Mouse (Mus musculus) CH12.LX (cell line): Measurements from ENCODE around the gene Clcn2. TPM values are rescaled to one million over a fixed set of nuclear protein-coding genes. Genes with fewer than 3 reads are reported as not detected.

Source experiments
- DNase-seq: peaks from one replicate; pipeline ENCODE4 v3.0.0-alpha.2; 2013; ENCODE audit errors: extremely low read depth
- H3K27ac ChIP-seq: 2 replicates; pipeline ENCODE4 v1.5.1; 2012; ENCODE audit warnings: low read depth, mild to moderate bottlenecking, control low read depth, moderate library complexity; ENCODE audit not compliant: insufficient read depth
- H3K27me3 ChIP-seq: replicated peaks from 2 replicates; pipeline ENCODE3; 2012; ENCODE audit warnings: inconsistent platforms
- H3K36me3 ChIP-seq, 2 experiments: replicated peaks in 1 of 2; 2 replicates each; pipeline versions ENCODE3 to v1.6.1; 2012; ENCODE audit warnings: inconsistent platforms in 1 of 2, low read length in 1 of 2, mild to moderate bottlenecking in 1 of 2, mixed read lengths in 1 of 2, moderate library complexity in 1 of 2; ENCODE audit not compliant: control insufficient read depth in 1 of 2, insufficient read depth in 1 of 2
- H3K4me1 ChIP-seq, 2 experiments: 2 replicates each; pipeline ENCODE4 v1.6.1; 2012; ENCODE audit warnings: inconsistent platforms in 1 of 2, moderate library complexity in 1 of 2; ENCODE audit not compliant: insufficient read depth in 2 of 2, control insufficient read depth in 1 of 2
- H3K4me2 ChIP-seq: 2 replicates; pipeline ENCODE4 v1.6.1; 2012; ENCODE audit warnings: low read depth, mild to moderate bottlenecking, control low read depth; ENCODE audit not compliant: poor library complexity, insufficient read depth, severe bottlenecking
- H3K4me3 ChIP-seq, 3 experiments: fragments of 150-350 bp in 1 of 3; sonication (generic) in 1 of 3; replicated peaks in 1 of 3; 2 replicates each; pipeline versions ENCODE3 to v1.5.1; 2011 to 2012; ENCODE audit warnings: low read depth in 2 of 3, low read length in 2 of 3, mild to moderate bottlenecking in 2 of 3, moderate library complexity in 2 of 3, control low read depth in 1 of 3, improper control_type of control experiment in 1 of 3, inconsistent platforms in 1 of 3, mixed read lengths in 1 of 3; ENCODE audit not compliant: poor library complexity in 1 of 3
- H3K79me2 ChIP-seq: replicated peaks from 2 replicates; pipeline ENCODE4 v1.6.1; 2012; ENCODE audit warnings: mild to moderate bottlenecking, moderate library complexity; ENCODE audit not compliant: control insufficient read depth, poor library complexity, insufficient read depth, severe bottlenecking; ENCODE audit errors: extremely low read depth
- H3K9ac ChIP-seq: 2 replicates; pipeline ENCODE4 v1.6.1; 2012; ENCODE audit warnings: low read depth, mild to moderate bottlenecking, control low read depth, moderate library complexity; ENCODE audit not compliant: insufficient read depth
- H3K9me3 ChIP-seq: replicated peaks from 2 replicates; pipeline ENCODE3; 2012; ENCODE audit warnings: low read length, inconsistent platforms, mixed read lengths
- BHLHE40 ChIP-seq: IDR thresholded peaks from 2 replicates; pipeline ENCODE4 v1.6.1; 2011; ENCODE audit warnings: mild to moderate bottlenecking, low read depth, low read length, improper control_type of control experiment
- CHD1 ChIP-seq: IDR thresholded peaks from 2 replicates; pipeline ENCODE4 v1.6.1; 2012; ENCODE audit warnings: low read depth, low read length, improper control_type of control experiment, inconsistent platforms
- CTCF ChIP-seq, 2 experiments: IDR thresholded peaks in 1 of 2; conservative IDR thresholded peaks in 1 of 2; 2 replicates each; pipeline ENCODE4 v1.5.1; 2011 to 2012; ENCODE audit warnings: low read depth in 2 of 2, low read length in 2 of 2, improper control_type of control experiment in 1 of 2, inconsistent platforms in 1 of 2, mild to moderate bottlenecking in 1 of 2, moderate library complexity in 1 of 2
- E2F4 ChIP-seq: IDR thresholded peaks from 2 replicates; pipeline ENCODE4 v1.6.1; 2011; ENCODE audit warnings: low read depth, low read length, improper control_type of control experiment; ENCODE audit not compliant: insufficient replicate concordance
- EP300 ChIP-seq: IDR thresholded peaks from 2 replicates; pipeline ENCODE4 v1.6.1; 2011; ENCODE audit warnings: low read length, improper control_type of control experiment
- ETS1 ChIP-seq: conservative IDR thresholded peaks from 2 replicates; pipeline ENCODE4 v1.6.1; 2012; ENCODE audit warnings: low read depth, mild to moderate bottlenecking, inconsistent platforms, low read length, improper control_type of control experiment, moderate library complexity
- HCFC1 ChIP-seq: IDR thresholded peaks from 2 replicates; pipeline ENCODE4 v1.6.1; 2012; ENCODE audit warnings: low read depth, mild to moderate bottlenecking, inconsistent platforms, low read length, improper control_type of control experiment
- IRF4 ChIP-seq: IDR thresholded peaks from 2 replicates; pipeline ENCODE4 v1.6.1; 2014; ENCODE audit warnings: low read depth, mild to moderate bottlenecking, inconsistent platforms, low read length, improper control_type of control experiment
- JUN ChIP-seq: IDR thresholded peaks from 2 replicates; pipeline ENCODE4 v1.6.1; 2011; ENCODE audit warnings: low read depth, mild to moderate bottlenecking, low read length, improper control_type of control experiment, moderate library complexity; ENCODE audit not compliant: insufficient read depth
- MAFK ChIP-seq: IDR thresholded peaks from 2 replicates; pipeline ENCODE4 v1.6.1; 2011; ENCODE audit warnings: low read length, improper control_type of control experiment; ENCODE audit not compliant: insufficient replicate concordance
- MAX ChIP-seq: IDR thresholded peaks from 2 replicates; pipeline ENCODE4 v1.6.1; 2011; ENCODE audit warnings: low read length, improper control_type of control experiment
- MAZ ChIP-seq: IDR thresholded peaks from 2 replicates; pipeline ENCODE4 v1.6.1; 2012; ENCODE audit warnings: low read depth, mild to moderate bottlenecking, inconsistent platforms, low read length, improper control_type of control experiment, moderate library complexity
- MEF2A ChIP-seq: IDR thresholded peaks from 2 replicates; pipeline ENCODE4 v1.6.1; 2014; ENCODE audit warnings: low read depth, mild to moderate bottlenecking, inconsistent platforms, low read length, improper control_type of control experiment, borderline replicate concordance
- MXI1 ChIP-seq: IDR thresholded peaks from 2 replicates; pipeline ENCODE4 v1.6.1; 2011; ENCODE audit warnings: mild to moderate bottlenecking, low read depth, low read length, improper control_type of control experiment
- MYC ChIP-seq: IDR thresholded peaks from 2 replicates; pipeline ENCODE4 v1.6.1; 2011; ENCODE audit warnings: low read depth, mild to moderate bottlenecking, improper control_type of control experiment, low read length
- NELFE ChIP-seq: IDR thresholded peaks from 2 replicates; pipeline ENCODE4 v1.6.1; 2011; ENCODE audit warnings: low read depth, low read length, improper control_type of control experiment
- NRF1 ChIP-seq: IDR thresholded peaks from 2 replicates; pipeline ENCODE4 v1.6.1; 2014; ENCODE audit warnings: low read depth, mild to moderate bottlenecking, inconsistent platforms, low read length, improper control_type of control experiment, moderate library complexity
- PAX5 ChIP-seq: IDR thresholded peaks from 2 replicates; pipeline ENCODE4 v1.6.1; 2012; ENCODE audit warnings: low read length, inconsistent platforms, mixed read lengths
- POLR2A ChIP-seq: IDR thresholded peaks from 2 replicates; pipeline ENCODE4 v1.6.1; 2011; ENCODE audit warnings: low read depth, mild to moderate bottlenecking, improper control_type of control experiment, low read length
- POLR2AphosphoS2 ChIP-seq: IDR thresholded peaks from 2 replicates; pipeline ENCODE4 v1.6.1; 2011; ENCODE audit warnings: low read depth, low read length, improper control_type of control experiment
- RAD21 ChIP-seq: IDR thresholded peaks from 2 replicates; pipeline ENCODE4 v1.6.1; 2011; ENCODE audit warnings: low read depth, mild to moderate bottlenecking, low read length, improper control_type of control experiment, moderate library complexity
- SIN3A ChIP-seq: IDR thresholded peaks from 2 replicates; pipeline ENCODE4 v1.6.1; 2012; ENCODE audit warnings: low read length, improper control_type of control experiment, inconsistent platforms
- SMC3 ChIP-seq: IDR thresholded peaks from 2 replicates; pipeline ENCODE4 v1.6.1; 2011; ENCODE audit warnings: low read depth, low read length, improper control_type of control experiment
- TBP ChIP-seq: conservative IDR thresholded peaks from 2 replicates; pipeline ENCODE4 v1.6.1; 2011; ENCODE audit warnings: low read depth, low read length, improper control_type of control experiment
- TCF12 ChIP-seq: IDR thresholded peaks from 2 replicates; pipeline ENCODE4 v1.6.1; 2014; ENCODE audit warnings: low read depth, mild to moderate bottlenecking, inconsistent platforms, low read length, improper control_type of control experiment
- UBTF ChIP-seq: IDR thresholded peaks from 2 replicates; pipeline ENCODE4 v1.6.1; 2012; ENCODE audit warnings: low read depth, mild to moderate bottlenecking, inconsistent platforms, low read length, improper control_type of control experiment, moderate library complexity
- USF1 ChIP-seq: IDR thresholded peaks from 2 replicates; pipeline ENCODE4 v1.6.1; 2014; ENCODE audit warnings: low read depth, mild to moderate bottlenecking, inconsistent platforms, low read length, improper control_type of control experiment
- USF2 ChIP-seq: conservative IDR thresholded peaks from 2 replicates; pipeline ENCODE4 v1.6.1; 2011; ENCODE audit warnings: low read depth, low read length, improper control_type of control experiment
- ZKSCAN1 ChIP-seq: IDR thresholded peaks from 2 replicates; pipeline ENCODE4 v1.6.1; 2012; ENCODE audit warnings: low read depth, inconsistent platforms, low read length, improper control_type of control experiment, borderline replicate concordance
- ZMIZ1 ChIP-seq: IDR thresholded peaks from 2 replicates; pipeline ENCODE4 v1.6.1; 2012; ENCODE audit warnings: low read depth, mild to moderate bottlenecking, inconsistent platforms, low read length, improper control_type of control experiment
- ZNF384 ChIP-seq: IDR thresholded peaks from 2 replicates; pipeline ENCODE4 v1.6.1; 2012; ENCODE audit warnings: low read depth, low read length, improper control_type of control experiment, inconsistent platforms
- dilution Hi-C: fragments of 300-500 bp; cut with MboI; formaldehyde crosslinking; loops from 2 replicates; pipeline ENCODE4 v1.14.3; 2020; ENCODE audit warnings: low sequenced_read_pairs; ENCODE audit not compliant: extremely low pct_unique_long_range_greater_than_20kb, extremely low pct_ligation_motif_present
- in situ Hi-C: fragments of 300-500 bp; cut with MboI; formaldehyde crosslinking; loops from 3 replicates; pipeline ENCODE4 v1.14.3; 2019; ENCODE audit warnings: low sequenced_read_pairs, low pct_ligation_motif_present, low pct_unique_long_range_greater_than_20kb, mixed read lengths
- polyA plus RNA-seq: library from polyadenylated mRNA; unstranded; fragments of >175 nt; gene quantifications from 2 replicates; pipeline ENCODE4 v1.2.1, GENCODE M21; 2012; ENCODE audit warnings: low read depth; ENCODE audit not compliant: insufficient read length
- total RNA-seq, 2 experiments: library from RNA; depleted of rRNA; stranded (reverse); fragments of 300-350 nt in 1 of 2; fragments of >200 nt in 1 of 2; gene quantifications; 2 replicates each; pipeline ENCODE4 v1.2.3; 2012 to 2014

Gene Clcn2
- total and polyA plus RNA-seq, 3 experiments = 1.2 to 4.5 (median 4.1) TPM

DNA sequence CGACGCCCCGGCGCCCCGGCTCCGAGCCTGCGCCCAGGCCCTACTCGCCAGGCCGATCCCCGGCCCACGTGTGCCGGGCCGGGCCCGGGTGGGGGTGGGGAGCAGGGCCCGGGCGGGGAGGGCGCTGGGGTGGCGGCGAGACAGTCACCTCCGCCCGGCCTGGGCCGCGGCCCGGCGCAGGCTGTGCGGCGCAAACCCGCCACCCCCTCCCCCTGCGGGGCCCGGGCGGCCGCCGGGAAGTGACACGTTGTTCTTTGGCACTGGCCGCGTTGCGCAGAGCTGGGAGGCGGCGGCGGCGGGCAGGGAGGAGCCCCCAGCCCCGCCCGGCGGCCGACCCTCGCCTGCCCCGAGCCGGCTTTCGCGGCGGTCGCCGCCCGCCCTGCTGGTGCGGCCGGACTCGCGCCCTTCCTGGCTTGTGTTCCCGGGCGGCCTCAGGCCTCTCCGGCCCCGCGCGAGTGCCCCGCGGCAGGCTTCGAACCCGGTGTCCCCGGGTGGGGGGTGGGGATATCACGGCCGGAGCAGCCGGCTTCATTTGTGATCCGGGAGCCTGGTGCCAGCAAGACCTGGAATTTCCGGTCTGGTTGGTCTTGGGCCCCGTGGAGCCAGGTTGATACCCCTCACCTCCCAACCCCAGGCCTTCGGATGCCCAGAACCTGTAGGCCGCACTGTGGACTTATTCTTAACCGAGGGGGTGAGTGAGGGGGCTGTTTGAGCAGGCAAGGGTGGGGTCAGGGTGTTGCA lies 44.4 kb downstream of the Clcn2 start:
- peaks cover 53% of the 10 kb centered on the region for H3K79me2 ChIP-seq
- H3K4me3 ChIP-seq = peak overlapping the region; percentile 75 to 94 (median 87)
- dilution Hi-C loops = no loop called here
- H3K9ac ChIP-seq = peak overlapping the region; percentile 97
- TF ChIP-seq MYC (0 out of 2 replicates have a peak, but pooled peaks have one; percentile 35), MAX (0 out of 2 replicates have a peak, but pooled peaks have one; percentile 29), UBTF (peak; percentile 59; the same call in 1 of the 2 replicates), POLR2A (no peak), E2F4 (no peak)
- DNase-seq = no peak
- peak overlapping the region; percentile 38 for H3K27ac ChIP-seq
- H3K4me1 ChIP-seq = peaks cover 15 to 48% of the 10 kb centered on the region in 2 experiments
- H3K9me3 ChIP-seq = no peaks in the 10 kb centered on the region
- peaks cover 33 to 43% of the 10 kb centered on the region in 2 experiments for H3K36me3 ChIP-seq
- in situ Hi-C loops = no loop called here
- peak overlapping the region; percentile 83 for H3K4me2 ChIP-seq
- no peaks in the 10 kb centered on the region for H3K27me3 ChIP-seq

DNA sequence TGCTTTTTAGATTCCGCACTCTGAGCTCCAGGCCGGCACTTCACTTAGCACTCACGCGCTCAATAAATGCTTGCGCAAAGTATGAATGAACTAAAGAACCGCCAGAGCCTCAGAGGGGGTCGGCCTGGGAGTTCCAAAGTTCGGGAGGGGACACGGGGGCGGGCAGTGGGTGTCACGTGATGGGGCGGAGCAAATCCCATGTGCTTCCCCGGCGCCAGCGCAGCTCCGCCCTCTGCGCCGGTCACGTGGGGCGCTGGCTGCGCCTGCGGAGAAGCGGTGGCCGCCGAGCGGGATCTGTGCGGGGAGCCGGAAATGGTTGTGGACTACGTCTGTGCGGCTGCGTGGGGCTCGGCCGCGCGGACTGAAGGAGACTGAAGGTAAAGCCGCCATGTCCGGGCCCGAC lies 45.0 kb downstream of the Clcn2 start:
- Histone ChIP-seq H3K9ac (peak overlapping the region; percentile 97), H3K27me3 (no peaks in the 10 kb centered on the region), H3K36me3 (peaks cover 27 to 37% of the 10 kb centered on the region in 2 experiments), H3K4me2 (peak overlapping the region; percentile 64), H3K27ac (peak overlapping the region; percentile 38), H3K4me1 (peaks cover 15 to 42% of the 10 kb centered on the region in 2 experiments), H3K4me3 (peak overlapping the region; percentile 75 to 94 (median 87)), H3K79me2 (peaks cover 47% of the 10 kb centered on the region), H3K9me3 (no peaks in the 10 kb centered on the region)
- in situ Hi-C loops = no loop called here
- peak; percentile 96 for DNase-seq
- dilution Hi-C loops = no loop called here
- TF ChIP-seq IRF4 = peak; percentile 68
- peak; percentile 97 for TF ChIP-seq BHLHE40
- peak; percentile 37; the same call in 1 of the 2 replicates for TF ChIP-seq POLR2AphosphoS2
- TF ChIP-seq ETS1 = peak; percentile 53
- no peak for TF ChIP-seq CTCF (conservative IDR thresholded peaks at IDR 0.05 in 1 of 2, IDR thresholded peaks at IDR 0.05 in 1 of 2; ENCODE audit: low read depth in 2 of 2, low read length in 2 of 2)
- peak; percentile 93 for TF ChIP-seq ZMIZ1
- peak; percentile 67 for TF ChIP-seq MEF2A
- TF ChIP-seq USF2 = peak; percentile 100
- no peak for TF ChIP-seq JUN
- no peak for TF ChIP-seq RAD21
- peak; percentile 82 for TF ChIP-seq SIN3A
- TF ChIP-seq HCFC1 = peak; percentile 74
- peak; percentile 100 for TF ChIP-seq MAX
- no peak for TF ChIP-seq CHD1
- no peak for TF ChIP-seq SMC3
- peak; percentile 90 for TF ChIP-seq NRF1
- no peak for TF ChIP-seq MAFK
- TF ChIP-seq ZNF384 = no peak
- TF ChIP-seq E2F4 = peak; percentile 42; the same call in 1 of the 2 replicates
- TF ChIP-seq NELFE = peak; percentile 96
- TF ChIP-seq UBTF = no peak
- peak; percentile 100 for TF ChIP-seq USF1
- peak; percentile 79 for TF ChIP-seq MXI1
- peak; percentile 26; the same call in 1 of the 2 replicates for TF ChIP-seq TBP
- peak; percentile 86; the same call in 1 of the 2 replicates for TF ChIP-seq MAZ
- TF ChIP-seq ZKSCAN1 = no peak
- TF ChIP-seq PAX5 = no peak
- TF ChIP-seq EP300 = peak; percentile 53; the same call in 1 of the 2 replicates
- TF ChIP-seq TCF12 = peak; percentile 91
